Mouse (Mus musculus): Measurements from ENCODE around the gene Serp2.

DNA sequence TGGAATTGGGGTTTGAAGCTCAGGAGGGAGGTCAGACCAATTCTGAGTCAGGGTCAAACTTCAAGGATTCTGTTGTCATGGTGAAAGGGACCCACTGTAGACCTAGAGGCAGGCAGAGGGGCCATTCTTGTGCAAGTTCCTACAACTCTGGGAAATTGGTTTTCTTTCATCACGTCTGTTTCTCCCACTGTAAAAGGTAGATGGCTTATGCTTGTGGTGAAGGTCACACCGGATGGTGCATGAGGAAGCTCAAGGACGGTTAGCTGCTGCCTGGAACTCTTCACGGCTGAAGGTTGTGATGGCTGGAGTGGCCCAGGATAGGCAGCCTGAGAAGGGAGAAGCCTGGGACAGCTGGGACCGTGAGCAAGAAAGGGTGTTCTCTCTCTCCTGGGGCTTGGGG is 38.5 kb downstream of the Serp2 start:
- TF ChIP-seq CTCF (IDR thresholded peaks at IDR 0.05; ENCODE audit: low read depth, low read length) (no peak), POLR2A (IDR thresholded peaks at IDR 0.05; ENCODE audit: extremely low read depth, insufficient read depth, low read length) (no peak)

Measured in liver, adult 2 months (tissue).